Comparison of ENCODE assay signal across 8 mouse cellular contexts in the genomic region with DNA sequence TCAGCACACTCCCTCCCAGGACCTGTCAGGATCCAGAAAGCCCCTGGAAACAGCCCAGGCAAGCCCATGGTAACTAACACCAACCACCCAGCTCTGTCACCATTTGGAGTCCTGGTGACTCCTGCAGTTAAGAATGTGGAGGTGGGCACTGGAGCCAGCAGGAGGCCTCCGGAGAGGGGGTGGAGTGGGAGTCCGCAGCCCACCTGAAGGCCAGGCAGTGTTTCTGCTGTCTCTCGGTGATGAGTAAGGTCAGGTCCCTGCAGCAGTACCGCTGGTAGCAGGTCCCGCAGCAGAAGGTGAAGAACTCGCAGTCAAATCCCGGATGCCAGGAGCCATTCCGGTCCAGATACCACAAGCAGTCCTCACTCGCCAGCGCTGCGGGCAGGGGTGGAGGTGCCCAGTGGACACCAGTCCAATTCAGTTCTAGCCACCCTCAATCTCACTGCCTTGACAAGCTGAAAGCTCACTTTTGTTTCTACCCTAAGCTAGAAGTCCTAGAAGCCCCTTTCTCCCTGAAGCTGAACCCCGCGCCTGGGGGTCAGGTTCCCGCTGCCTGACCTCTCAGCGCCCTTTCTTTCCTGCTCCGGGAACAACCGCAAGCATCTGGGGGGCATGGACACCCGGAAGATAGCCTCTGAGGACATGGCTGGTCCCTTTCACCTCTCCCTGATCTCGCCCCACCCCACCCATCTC. TPM values are rescaled to one million over a fixed set of nuclear protein-coding genes. Genes with fewer than 3 reads are reported as not detected.
DNase-seq lines count a peak whose midpoint lies in the region; ATAC-seq and TF ChIP-seq lines count a peak whose summit lies in the region.

No protein-coding gene starts in this region.

- no peaks in the 10 kb centered on the region for H3K27me3 ChIP-seq in forebrain, postnatal 0 days (ENCODE audit: insufficient read depth, low read length)
- H3K27me3 ChIP-seq in kidney, postnatal 0 days (ENCODE audit: insufficient read depth, low read length), result no peaks in the 10 kb centered on the region
- H3K27me3 ChIP-seq in midbrain, postnatal 0 days (ENCODE audit: insufficient read depth, low read length), result no peaks in the 10 kb centered on the region

- peaks cover 4% of the 10 kb centered on the region; the same call in 1 of the 2 replicates for H3K4me1 ChIP-seq in lung, adult 2 months (ENCODE audit: control insufficient read depth, insufficient read depth, low read length)
- peaks cover 5% of the 10 kb centered on the region; the same call in 1 of the 2 replicates for H3K4me1 ChIP-seq in forebrain, postnatal 0 days (ENCODE audit: insufficient read depth)
- H3K4me1 ChIP-seq in kidney, postnatal 0 days (replicated peaks; ENCODE audit: insufficient read depth, low read length), result no peaks in the 10 kb centered on the region
- peaks cover 13% of the 10 kb centered on the region; the same call in 1 of the 2 replicates for H3K4me1 ChIP-seq in midbrain, postnatal 0 days (ENCODE audit: insufficient read depth, low read length)

- no peaks in the 10 kb centered on the region for H3K9me3 ChIP-seq in forebrain, postnatal 0 days (ENCODE audit: low read length)
- H3K9me3 ChIP-seq in kidney, postnatal 0 days (replicated peaks; ENCODE audit: low read length), result no peaks in the 10 kb centered on the region
- H3K9me3 ChIP-seq in midbrain, postnatal 0 days (ENCODE audit: low read length), result no peaks in the 10 kb centered on the region

- H3K36me3 ChIP-seq in forebrain, postnatal 0 days (ENCODE audit: insufficient read depth), result no peaks in the 10 kb centered on the region
- H3K36me3 ChIP-seq in kidney, postnatal 0 days (ENCODE audit: insufficient read depth, low read length), result no peaks in the 10 kb centered on the region
- H3K36me3 ChIP-seq in midbrain, postnatal 0 days (ENCODE audit: insufficient read depth, low read length), result no peaks in the 10 kb centered on the region

- peak overlapping the region; percentile 49 for H3K4me3 ChIP-seq in lung, adult 2 months (replicated peaks; ENCODE audit: extremely low read depth, low read depth, low read length)
- peak overlapping the region; percentile 71 for H3K4me3 ChIP-seq in forebrain, postnatal 0 days (ENCODE audit: low read depth, low read length)
- peak overlapping the region; percentile 61 for H3K4me3 ChIP-seq in kidney, postnatal 0 days (replicated peaks; ENCODE audit: low read depth, low read length)
- peak overlapping the region; percentile 83 for H3K4me3 ChIP-seq in midbrain, postnatal 0 days (ENCODE audit: low read depth, low read length)

- peak overlapping the region; percentile 90 for H3K9ac ChIP-seq in forebrain, postnatal 0 days
- H3K9ac ChIP-seq in kidney, postnatal 0 days (ENCODE audit: low read depth, low read length), result peak overlapping the region; percentile 77
- peak overlapping the region; percentile 89 for H3K9ac ChIP-seq in midbrain, postnatal 0 days (replicated peaks; ENCODE audit: low read length, poor library complexity, severe bottlenecking)

- 4% methylated on average over 19 of the region's 19 CpGs for WGBS in lung, adult 2 months
- 1% methylated on average over 19 of the region's 19 CpGs for WGBS in forebrain, postnatal 0 days
- WGBS in kidney, postnatal 0 days, result 2% methylated on average over 19 of the region's 19 CpGs
- 3% methylated on average over 19 of the region's 19 CpGs for whole genome bisulfite sequencing in midbrain, postnatal 0 days

- no peak for TF ChIP-seq POLR2A in lung, adult 2 months (IDR thresholded peaks at IDR 0.05; ENCODE audit: borderline replicate concordance, extremely low read depth, low read depth, low read length)

- DNase-seq in lung, adult 2 months, result peak; percentile 28
- no peak for DNase-seq in lung, postnatal 14 days
- DNase-seq in cerebellum, adult 11-12 months, result peak; percentile 65
- DNase-seq in forebrain, postnatal 0 days, result peak; percentile 33
- peak; percentile 50 for DNase-seq in kidney, postnatal 0 days (ENCODE audit: low spot score)
- peak; percentile 44 for DNase-seq in midbrain, postnatal 0 days (ENCODE audit: low spot score)
- DNase-seq in ovary, postnatal 10 days (ENCODE audit: low spot score), result no peak
- DNase-seq in thymus, postnatal 4 days, result no peak

- peak overlapping the region; percentile 93 for H3K4me2 ChIP-seq in forebrain, postnatal 0 days (ENCODE audit: low read depth)
- H3K4me2 ChIP-seq in kidney, postnatal 0 days (ENCODE audit: low read length), result peak overlapping the region; percentile 97
- peak overlapping the region; percentile 87 for H3K4me2 ChIP-seq in midbrain, postnatal 0 days (ENCODE audit: low read depth, low read length, poor library complexity, severe bottlenecking)

- TF ChIP-seq CTCF in lung, adult 2 months (IDR thresholded peaks at IDR 0.05; ENCODE audit: insufficient read depth, low read length), result no peak
- TF ChIP-seq CTCF in forebrain, postnatal 0 days (IDR thresholded peaks at IDR 0.05; ENCODE audit: low read depth), result no peak
- TF ChIP-seq CTCF in kidney, postnatal 0 days (IDR thresholded peaks at IDR 0.05; ENCODE audit: low read depth), result no peak
- TF ChIP-seq CTCF in midbrain, postnatal 0 days (IDR thresholded peaks at IDR 0.05), result no peak

- ATAC-seq in forebrain, postnatal 0 days, result no peak
- no peak for ATAC-seq in kidney, postnatal 0 days (replicated peaks; ENCODE audit: low FRiP score, low read depth)
- ATAC-seq in midbrain, postnatal 0 days (ENCODE audit: low FRiP score), result 0 out of 2 replicates have a peak, but pooled peaks have one; percentile 12

- H3K27ac ChIP-seq in forebrain, postnatal 0 days (ENCODE audit: low read depth, low read length), result peak overlapping the region; percentile 79
- peak overlapping the region; percentile 85 for H3K27ac ChIP-seq in kidney, postnatal 0 days
- peak overlapping the region; percentile 83 for H3K27ac ChIP-seq in midbrain, postnatal 0 days (ENCODE audit: low read depth, low read length)

RNA-seq across cellular contexts. Expression of a gene that starts 0.7 kb away (rescaled TPM):
- 14.0 and 16.7 TPM in 2 replicates for polyA plus RNA-seq in lung, adult 2 months (2012; rRNA removed)
- 80.9 and 98.2 TPM in 2 replicates for total RNA-seq in forebrain, postnatal 0 days (2014; rRNA removed)
- polyA plus RNA-seq in forebrain, postnatal 0 days (2015; fragmentation: Nextera tagmentation; extraction: Ambion mirVana), result 97.6 and 120 TPM in 2 replicates
- 42.9 and 50.7 TPM in 2 replicates for polyA plus RNA-seq in kidney, postnatal 0 days (2015; fragmentation: Nextera tagmentation; extraction: Ambion mirVana)
- 129 and 133 TPM in 2 replicates for total RNA-seq in midbrain, postnatal 0 days (2014; rRNA removed)
- polyA plus RNA-seq in midbrain, postnatal 0 days (2015; fragmentation: Nextera tagmentation; extraction: Ambion mirVana), result 141 and 146 TPM in 2 replicates

RNA-seq across cellular contexts. Expression of a gene that starts 49.7 kb away (rescaled TPM):
- polyA plus RNA-seq in lung, adult 2 months (2012; rRNA removed), result 9.3 and 12.9 TPM in 2 replicates
- 0.31 and 0.52 TPM in 2 replicates for total RNA-seq in forebrain, postnatal 0 days (2014; rRNA removed)
- polyA plus RNA-seq in forebrain, postnatal 0 days (2015; fragmentation: Nextera tagmentation; extraction: Ambion mirVana), result 0.21 TPM in 2 replicates
- polyA plus RNA-seq in kidney, postnatal 0 days (2015; fragmentation: Nextera tagmentation; extraction: Ambion mirVana), result 2.1 and 2.9 TPM in 2 replicates
- 0.16 TPM in 1 of 2 replicates, not detected in the other for total RNA-seq in midbrain, postnatal 0 days (2014; rRNA removed)
- 0.26 and 0.35 TPM in 2 replicates for polyA plus RNA-seq in midbrain, postnatal 0 days (2015; fragmentation: Nextera tagmentation; extraction: Ambion mirVana)

RNA-seq across cellular contexts. Expression of a gene that starts 56.0 kb away (rescaled TPM):
- 59.0 and 68.2 TPM in 2 replicates for polyA plus RNA-seq in lung, adult 2 months (2012; rRNA removed)
- 85.2 and 95.0 TPM in 2 replicates for total RNA-seq in forebrain, postnatal 0 days (2014; rRNA removed)
- polyA plus RNA-seq in forebrain, postnatal 0 days (2015; fragmentation: Nextera tagmentation; extraction: Ambion mirVana), result 53.1 and 76.6 TPM in 2 replicates
- polyA plus RNA-seq in kidney, postnatal 0 days (2015; fragmentation: Nextera tagmentation; extraction: Ambion mirVana), result 53.1 and 65.4 TPM in 2 replicates
- total RNA-seq in midbrain, postnatal 0 days (2014; rRNA removed), result 88.7 and 128 TPM in 2 replicates
- 89.3 and 93.3 TPM in 2 replicates for polyA plus RNA-seq in midbrain, postnatal 0 days (2015; fragmentation: Nextera tagmentation; extraction: Ambion mirVana)

Comparison
In these comparisons a context has a peak if more than half of its experiments do, and no peak if none do; other contexts are left out.
1. DNase-seq: peak in lung, adult 2 months (single experiment), cerebellum, adult 11-12 months (single experiment), forebrain, postnatal 0 days (single experiment), kidney, postnatal 0 days (single experiment) and midbrain, postnatal 0 days (single experiment); none in lung, postnatal 14 days (single experiment), ovary, postnatal 10 days (single experiment) and thymus, postnatal 4 days (single experiment).
2. Peak in every context shown above with its lines, with median percentiles within 50 percentile points of each other: H3K4me3 ChIP-seq, H3K27ac ChIP-seq, H3K4me2 ChIP-seq and H3K9ac ChIP-seq.